ENCODE assay signal across 8 mouse cellular contexts in the genomic region with DNA sequence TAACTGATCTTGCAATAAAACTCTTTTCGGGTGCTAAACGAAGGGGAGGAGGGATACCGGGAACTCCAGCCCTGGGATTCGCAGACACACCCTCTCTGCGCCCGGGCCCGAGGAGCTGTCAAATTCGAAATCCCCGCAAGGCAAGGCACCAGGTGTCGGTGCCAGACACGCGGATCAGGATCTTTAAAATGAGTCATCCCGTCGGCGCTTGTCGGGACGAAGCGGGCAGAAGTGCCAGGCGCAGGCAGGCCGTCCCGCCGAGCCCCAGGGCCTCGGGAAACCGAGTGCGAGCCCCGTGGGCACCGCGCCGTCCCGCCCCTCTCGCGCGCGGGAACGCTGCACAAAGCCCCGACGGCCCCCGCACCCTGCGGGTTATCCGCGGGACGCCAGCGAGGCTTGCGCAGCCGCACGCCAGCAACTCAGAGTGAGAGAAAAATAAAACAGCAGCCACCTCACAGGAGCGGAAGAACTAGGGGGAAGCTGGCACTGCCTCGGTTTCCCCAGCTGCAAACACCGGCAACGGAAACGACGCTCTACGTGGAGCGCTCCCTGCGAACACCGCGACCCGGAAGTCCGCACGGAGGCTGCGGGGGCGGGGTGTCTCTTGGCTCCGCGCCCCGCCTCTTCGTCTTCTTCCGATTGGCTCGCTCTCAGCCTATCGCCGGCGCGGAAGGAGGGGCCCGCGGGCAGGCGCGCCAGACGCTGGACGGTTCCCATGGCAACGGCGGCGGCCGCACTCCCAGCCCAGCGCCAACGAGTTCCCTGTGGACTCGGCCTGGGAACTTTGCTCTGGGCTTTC. TPM values are rescaled to one million over a fixed set of nuclear protein-coding genes. Genes with fewer than 3 reads are reported as not detected.
DNase-seq lines count a peak whose midpoint lies in the region; ATAC-seq and TF ChIP-seq lines count a peak whose summit lies in the region.

A gene (minus strand): TSS at position 588 of the 799 bp plus-strand sequence.

- intact Hi-C loops in gastrocnemius, adult 2 months (cut with DNase I) = loop anchor here (5.0 kb wide), 1 partner anchor 110 kb away; no protein-coding TSS in a partner anchor
- intact Hi-C loops in left cerebral cortex, adult 2 months (cut with DNase I) = loop anchor here (1.0 kb wide), 1 partner anchor 110 kb away; no protein-coding TSS in a partner anchor

- TF ChIP-seq CTCF in gastrocnemius, adult 2 months (IDR thresholded peaks at IDR 0.05) = no peak
- no peak for TF ChIP-seq CTCF in hindbrain, postnatal 0 days (IDR thresholded peaks at IDR 0.05; ENCODE audit: low read depth)
- no peak for TF ChIP-seq CTCF in left cerebral cortex, adult 2 months (IDR thresholded peaks at IDR 0.05)

- peak; percentile 98 for DNase-seq in ZHBTc4 (ENCODE audit: low read depth, low spot score)
- peak; percentile 99 for DNase-seq in gastrocnemius, adult 2 months
- DNase-seq in hindbrain, postnatal 0 days (ENCODE audit: low spot score) = peak; percentile 99
- DNase-seq in left cerebral cortex, adult 2 months (ENCODE audit: extremely low spot score in 1 of 2, low spot score in 2 of 2) = peak; percentile 98 to 99
- peak; percentile 96 to 97 for DNase-seq in right cerebral cortex, adult 2 months (ENCODE audit: low spot score in 2 of 2)
- DNase-seq in urinary bladder, postnatal 14 days (ENCODE audit: low spot score) = peak; percentile 98

- H3K36me3 ChIP-seq in hindbrain, postnatal 0 days (ENCODE audit: insufficient read depth, low read length) = peaks cover 9% of the 10 kb centered on the region; the same call in 1 of the 2 replicates

- peak within 1 kb of the TSS; percentile 70 for H3K9ac ChIP-seq in hindbrain, postnatal 0 days (replicated peaks; ENCODE audit: low read length)

- H3K4me1 ChIP-seq in hindbrain, postnatal 0 days (ENCODE audit: insufficient read depth, low read length) = 0 out of 2 replicates have a peak, but pooled peaks cover 3% of the 10 kb centered on the region

- ATAC-seq in common myeloid progenitor, adult 5-6 weeks (replicated peaks; ENCODE audit: low read depth, poor library complexity, severe bottlenecking) = peak; percentile 98
- peak; percentile 99 for ATAC-seq in hindbrain, postnatal 0 days
- ATAC-seq in megakaryocyte, adult 5-6 weeks (ENCODE audit: poor library complexity, severe bottlenecking) = peak; percentile 99

- peak within 1 kb of the TSS; percentile 100 for H3K4me3 ChIP-seq in gastrocnemius, adult 2 months
- H3K4me3 ChIP-seq in hindbrain, postnatal 0 days (ENCODE audit: low read length) = peak within 1 kb of the TSS; percentile 86
- H3K4me3 ChIP-seq in left cerebral cortex, adult 2 months = peak within 1 kb of the TSS; percentile 81

- WGBS in hindbrain, postnatal 0 days = under 1% methylated on average over 85 of the region's 85 CpGs

- H3K27me3 ChIP-seq in hindbrain, postnatal 0 days (ENCODE audit: insufficient read depth, low read length) = no peaks in the 10 kb centered on the region

- H3K4me2 ChIP-seq in hindbrain, postnatal 0 days (ENCODE audit: low read depth, low read length) = peak within 1 kb of the TSS; percentile 98

- H3K27ac ChIP-seq in gastrocnemius, adult 2 months = peak within 1 kb of the TSS; percentile 91
- H3K27ac ChIP-seq in hindbrain, postnatal 0 days = peak within 1 kb of the TSS; percentile 81
- peak within 1 kb of the TSS; percentile 74 for H3K27ac ChIP-seq in left cerebral cortex, adult 2 months

- no peaks in the 10 kb centered on the region for H3K9me3 ChIP-seq in hindbrain, postnatal 0 days (ENCODE audit: low read length)

RNA-seq across cellular contexts. Expression of the gene that starts here (rescaled TPM):
- total RNA-seq in common myeloid progenitor, adult 5-6 weeks (2017) = 18.6 and 21.8 TPM in 2 replicates
- 1 to 10 TPM; 6.5 to 7.1 TPM for total RNA-seq in gastrocnemius, adult 2 months (2021)
- 13.7 and 14.4 TPM in 2 replicates for total RNA-seq in hindbrain, postnatal 0 days (2014; rRNA removed)
- polyA plus RNA-seq in hindbrain, postnatal 0 days (2015; fragmentation: Nextera tagmentation; extraction: Ambion mirVana) = 10.6 and 12.0 TPM in 2 replicates
- 10 to 100 TPM; 12.1 to 12.7 TPM for total RNA-seq in left cerebral cortex, adult 2 months (2021)
- total RNA-seq in megakaryocyte, adult 5-6 weeks (2015) = 17.1 and 18.8 TPM in 2 replicates
- total RNA-seq in megakaryocyte, adult 5-6 weeks (2017) = 20.2 and 23.3 TPM in 2 replicates

Comparison
In these comparisons a context has a peak if more than half of its experiments do, and no peak if none do; other contexts are left out.
1. Peak in every context shown above with its lines: DNase-seq, ATAC-seq, H3K4me3 ChIP-seq and H3K27ac ChIP-seq.